Mouse (Mus musculus) kidney, adult 2 months (tissue): ENCODE measurements around the gene Dock6. TPM values are rescaled to one million over a fixed set of nuclear protein-coding genes. Genes with fewer than 3 reads are reported as not detected.
A peak's percentile ranks its signal among the peaks of the same experiment; 100 is the strongest.

Experiments
- DNase-seq: peaks from one replicate; pipeline ENCODE4 v3.0.0; 2021
- H3K27ac ChIP-seq: fragments of 200-500 bp; 2 replicates; pipeline ENCODE4 v1.5.1; 2012; ENCODE audit warnings: low read depth, low read length, control low read depth, inconsistent platforms; ENCODE audit not compliant: insufficient read depth
- H3K27me3 ChIP-seq: fragments of 200-500 bp; replicated peaks from 2 replicates; pipeline ENCODE4 v1.6.1; 2012; ENCODE audit warnings: mild to moderate bottlenecking, moderate library complexity, low read length, inconsistent platforms; ENCODE audit not compliant: control insufficient read depth, insufficient read depth
- H3K36me3 ChIP-seq: fragments of 200-500 bp; 2 replicates; pipeline ENCODE4 v1.6.1; 2012; ENCODE audit warnings: mild to moderate bottlenecking, moderate library complexity, low read length, inconsistent platforms; ENCODE audit not compliant: control insufficient read depth, insufficient read depth
- H3K4me1 ChIP-seq: fragments of 200-500 bp; 2 replicates; pipeline ENCODE4 v1.6.1; 2011; ENCODE audit warnings: low read length; ENCODE audit not compliant: control insufficient read depth, insufficient read depth
- H3K4me3 ChIP-seq: fragments of 200-500 bp; 2 replicates; pipeline ENCODE4 v1.5.1; 2011; ENCODE audit warnings: mild to moderate bottlenecking, low read depth, low read length, control low read depth; ENCODE audit not compliant: insufficient read depth
- CTCF ChIP-seq: fragments of 200-500 bp; conservative IDR thresholded peaks from 2 replicates; pipeline ENCODE4 v1.5.1; 2011; ENCODE audit warnings: low read depth, mild to moderate bottlenecking, control low read depth, low read length, moderate library complexity, mixed read lengths; ENCODE audit not compliant: insufficient read depth, insufficient read length
- POLR2A ChIP-seq: fragments of 200-500 bp; IDR thresholded peaks from one replicate; pipeline ENCODE4 v1.6.1; 2011; ENCODE audit warnings: low read depth, low read length, control low read depth
- WGBS: fragments of 180-500 bp; shearing (Covaris S2); methylation state at CpG from one replicate; pipeline ENCODE4 v1.1.7; 2018; 5-methylcytosine and 5-hydroxymethylcytosine counted together
- polyA plus RNA-seq: library from polyadenylated mRNA; depleted of rRNA; stranded (reverse); fragments of >200 nt; gene quantifications from 2 replicates; pipeline ENCODE4 v1.2.3, GENCODE M21; 2012

Dock6 gene
- polyA plus RNA-seq, 1 experiment = 67.7 TPM

DNA sequence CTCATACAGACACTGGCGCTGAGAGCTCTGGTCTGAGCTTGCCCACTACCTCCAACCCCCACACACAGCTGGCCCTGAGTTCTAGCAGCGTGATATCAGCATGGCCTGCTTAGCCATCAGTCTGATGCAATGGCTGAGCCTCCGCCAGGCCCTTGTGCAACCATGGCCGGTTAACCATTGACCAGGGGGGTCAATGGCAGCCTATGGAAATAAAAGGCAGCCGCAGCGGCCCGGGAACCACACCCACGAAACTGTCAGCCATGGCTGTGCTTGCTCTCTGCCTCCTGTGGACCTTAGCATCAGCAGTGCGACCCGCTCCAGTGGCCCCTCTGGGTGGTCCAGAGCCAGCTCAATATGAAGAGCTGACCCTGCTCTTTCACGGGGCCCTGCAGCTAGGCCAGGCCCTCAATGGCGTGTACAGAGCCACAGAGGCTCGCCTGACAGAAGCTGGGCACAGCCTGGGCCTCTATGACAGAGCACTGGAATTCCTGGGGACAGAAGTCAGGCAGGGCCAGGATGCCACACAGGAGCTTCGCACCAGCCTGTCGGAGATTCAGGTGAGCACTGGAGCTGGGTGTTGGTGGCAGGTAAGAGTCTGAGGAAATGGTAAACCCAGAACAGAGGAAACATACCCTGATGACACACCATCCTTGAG lies 17.1 kb downstream of the Dock6 start, which contains the start of gene Angptl8:
Gene Angptl8 (plus strand): TSS at position 253 of the 655 bp plus-strand sequence.
- H3K27me3 ChIP-seq = no peaks in the 10 kb centered on the region
- H3K4me1 ChIP-seq = no peaks in the 10 kb centered on the region; the same call in 1 of the 2 replicates
- H3K36me3 ChIP-seq = no peaks in the 10 kb centered on the region
- H3K4me3 ChIP-seq = peak within 1 kb of the TSS; percentile 13; the same call in 1 of the 2 replicates
- H3K27ac ChIP-seq = no peak within 1 kb of the TSS
- WGBS = 47% methylated on average over 15 of the region's 15 CpGs
- TF ChIP-seq POLR2A (no peak), CTCF (no peak)
- DNase-seq = peak; percentile 87

DNA sequence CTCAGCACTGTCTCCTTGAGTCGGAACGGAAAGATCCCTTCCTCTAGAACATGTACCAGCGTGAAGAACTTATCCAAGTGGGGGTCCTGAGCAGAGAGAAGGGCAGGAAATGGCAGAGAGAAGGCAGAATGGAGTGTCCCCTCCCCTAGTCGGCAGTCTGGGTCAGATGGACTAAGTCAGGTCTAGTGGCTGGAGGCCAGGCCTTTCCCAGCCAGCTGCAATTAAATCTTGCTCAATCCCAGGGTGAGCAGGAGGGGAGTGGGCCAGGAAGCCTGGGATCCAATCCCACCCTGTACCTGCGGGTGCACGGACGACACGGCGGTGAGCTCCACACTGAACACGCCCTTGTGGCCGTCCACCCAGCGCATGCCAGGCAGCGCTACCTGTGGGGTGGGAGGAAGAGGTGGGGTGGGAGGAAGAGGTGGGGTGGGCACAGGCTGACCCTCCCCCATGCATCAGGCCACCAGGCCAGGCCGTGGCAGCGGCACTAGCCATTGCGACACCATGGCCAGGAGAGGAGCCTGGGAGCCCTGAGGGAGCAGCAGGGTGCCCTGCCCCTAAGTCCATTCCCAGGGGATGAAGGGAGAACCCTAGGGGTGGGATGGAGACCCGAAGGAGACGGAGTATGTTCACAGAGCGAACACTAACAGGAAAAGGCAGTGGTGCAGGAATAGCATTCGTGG lies 20.7 kb downstream of the Dock6 start:
- no peak for DNase-seq
- TF ChIP-seq CTCF = no peak
- no peak for TF ChIP-seq POLR2A
- H3K27ac ChIP-seq = no peak overlapping the region
- no peaks in the 10 kb centered on the region; the same call in 1 of the 2 replicates for H3K4me1 ChIP-seq
- no peak overlapping the region for H3K4me3 ChIP-seq
- no peaks in the 10 kb centered on the region for H3K27me3 ChIP-seq
- H3K36me3 ChIP-seq = no peaks in the 10 kb centered on the region
- 83% methylated on average over 20 of the region's 20 CpGs for WGBS

DNA sequence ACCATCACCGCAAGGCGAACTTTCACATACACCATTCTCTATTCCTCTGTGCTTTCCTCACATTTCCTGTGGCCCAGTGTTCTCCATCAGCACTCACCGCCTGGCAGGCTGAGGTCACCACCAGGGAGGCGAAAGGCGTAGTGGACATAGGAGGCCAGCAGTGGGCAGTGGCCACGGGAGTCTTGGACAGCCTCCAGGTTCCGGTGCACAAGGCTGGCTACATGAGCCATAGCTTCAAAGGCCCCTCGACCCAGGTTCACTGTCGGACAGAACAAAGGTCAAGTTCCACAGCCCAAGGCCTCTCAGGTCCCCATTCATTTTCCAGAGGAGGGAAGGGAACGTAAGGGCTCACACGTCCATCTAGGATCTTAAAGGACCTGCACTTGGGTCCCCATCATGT lies 21.5 kb downstream of the Dock6 start:
- TF ChIP-seq CTCF = peak; percentile 44
- no peak for TF ChIP-seq POLR2A
- H3K36me3 ChIP-seq = no peaks in the 10 kb centered on the region
- H3K4me3 ChIP-seq = no peak overlapping the region
- H3K27me3 ChIP-seq = no peaks in the 10 kb centered on the region
- peak; percentile 76 for DNase-seq
- WGBS = 53% methylated on average over 11 of the region's 11 CpGs
- H3K27ac ChIP-seq = no peak overlapping the region
- no peaks in the 10 kb centered on the region; the same call in 1 of the 2 replicates for H3K4me1 ChIP-seq

DNA sequence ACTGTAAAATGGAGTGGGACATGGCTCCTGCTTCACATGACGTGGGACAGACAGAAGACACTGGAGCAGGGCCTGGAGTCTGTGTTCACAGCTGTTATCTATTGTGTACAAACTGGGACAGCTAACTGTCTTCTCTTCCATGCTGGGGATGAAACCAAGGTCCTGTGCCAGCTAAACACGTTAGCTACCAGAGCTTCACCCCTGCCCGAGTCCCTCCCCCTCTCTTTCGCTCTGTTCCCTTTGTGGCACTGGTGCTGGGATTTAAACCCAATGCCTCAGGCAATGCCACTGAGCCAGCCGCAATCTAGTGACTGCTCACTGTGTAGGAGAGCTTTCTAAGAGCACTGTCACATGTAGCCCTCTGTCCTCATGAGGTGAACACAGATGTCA lies 22.0 kb downstream of the Dock6 start:
- no peak overlapping the region for H3K27ac ChIP-seq
- H3K27me3 ChIP-seq = no peaks in the 10 kb centered on the region
- TF ChIP-seq CTCF (no peak), POLR2A (no peak)
- H3K36me3 ChIP-seq = no peaks in the 10 kb centered on the region
- no peak for DNase-seq
- H3K4me1 ChIP-seq = no peaks in the 10 kb centered on the region; the same call in 1 of the 2 replicates
- 82% methylated on average over 5 of the region's 5 CpGs for WGBS
- H3K4me3 ChIP-seq = no peak overlapping the region

DNA sequence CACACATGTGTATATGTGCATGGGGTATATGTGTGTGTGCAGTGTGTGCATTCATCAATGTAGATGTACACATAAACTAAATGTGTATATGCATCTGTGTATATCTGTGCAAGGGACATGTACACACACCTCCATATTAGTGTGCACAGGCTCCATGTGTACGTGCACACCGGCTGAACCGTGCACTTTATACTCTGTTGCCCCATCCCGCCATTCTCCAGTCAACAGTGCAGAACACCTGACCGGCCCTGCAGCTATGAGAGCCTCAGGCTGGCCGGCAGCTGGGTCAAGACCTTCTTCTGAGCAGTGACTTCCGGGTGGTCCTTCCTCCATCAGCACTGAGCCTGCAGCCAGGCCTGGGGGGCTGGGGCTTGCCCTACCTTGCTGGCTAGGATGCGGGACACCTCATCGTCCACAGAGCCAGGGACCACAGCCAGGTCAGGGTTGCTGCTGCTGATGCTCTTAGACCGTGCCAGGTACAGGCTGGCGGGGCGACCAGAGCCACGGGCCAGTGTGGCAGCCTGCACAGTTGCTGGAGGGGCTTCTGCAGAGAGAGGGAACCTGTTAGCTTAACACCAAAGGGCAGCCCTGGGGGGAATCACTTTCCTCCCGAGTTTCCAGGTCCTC lies 22.5 kb downstream of the Dock6 start:
- 79% methylated on average over 14 of the region's 14 CpGs for WGBS
- no peaks in the 10 kb centered on the region for H3K36me3 ChIP-seq
- H3K27ac ChIP-seq = no peak overlapping the region
- H3K4me3 ChIP-seq = no peak overlapping the region
- H3K27me3 ChIP-seq = no peaks in the 10 kb centered on the region
- TF ChIP-seq POLR2A (no peak), CTCF (no peak)
- no peaks in the 10 kb centered on the region for H3K4me1 ChIP-seq
- DNase-seq = no peak

DNA sequence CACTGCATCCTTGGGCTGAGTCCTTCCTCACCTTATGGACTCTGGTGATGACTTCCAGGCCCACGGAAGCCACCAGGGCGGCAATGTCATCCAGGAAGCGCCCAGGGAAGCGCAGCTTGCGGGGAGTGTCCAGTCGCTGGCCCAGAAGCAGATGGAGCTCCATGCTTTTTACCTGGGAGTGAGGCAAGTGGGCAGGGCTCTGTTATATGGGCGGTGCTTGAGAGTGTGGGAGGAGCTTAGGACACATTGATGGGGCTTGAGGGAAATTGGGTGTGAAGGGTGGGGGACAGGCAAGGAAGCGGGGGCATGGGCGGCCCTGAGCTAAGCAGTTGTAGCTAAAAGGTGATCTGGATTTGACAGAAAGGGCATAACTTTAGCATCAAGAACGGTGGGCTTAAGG lies 28.1 kb downstream of the Dock6 start:
- H3K27ac ChIP-seq = no peak overlapping the region
- no peaks in the 10 kb centered on the region for H3K4me1 ChIP-seq
- no peaks in the 10 kb centered on the region for H3K27me3 ChIP-seq
- 83% methylated on average over 10 of the region's 10 CpGs for WGBS
- no peak for DNase-seq
- TF ChIP-seq POLR2A = no peak
- no peak for TF ChIP-seq CTCF
- H3K36me3 ChIP-seq = no peaks in the 10 kb centered on the region
- H3K4me3 ChIP-seq = no peak overlapping the region

DNA sequence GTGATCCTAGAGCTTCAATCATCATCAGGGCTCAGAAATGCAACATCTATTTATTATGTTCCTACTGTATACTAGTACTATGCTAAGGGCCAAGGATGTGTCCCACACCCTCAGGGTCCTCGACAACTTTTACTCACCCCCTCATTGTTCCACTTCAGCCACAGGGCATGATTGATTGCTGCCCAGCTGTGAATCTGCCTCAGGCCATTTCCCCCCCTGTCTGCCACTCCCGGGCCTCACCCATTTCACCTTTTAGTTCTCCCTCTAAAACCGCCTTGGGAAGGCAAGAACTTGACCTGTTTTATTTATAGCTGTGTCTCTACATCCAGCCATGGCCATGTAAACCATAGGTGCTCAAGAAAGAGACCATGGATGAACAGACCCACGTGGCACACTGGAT lies 28.5 kb downstream of the Dock6 start:
- DNase-seq = no peak
- Histone ChIP-seq H3K27ac (no peak overlapping the region), H3K4me3 (no peak overlapping the region), H3K27me3 (no peaks in the 10 kb centered on the region), H3K36me3 (no peaks in the 10 kb centered on the region), H3K4me1 (no peaks in the 10 kb centered on the region)
- no peak for TF ChIP-seq POLR2A
- TF ChIP-seq CTCF = no peak
- WGBS = 57% methylated on average over 4 of the region's 4 CpGs
